Mouse (Mus musculus) gastrocnemius, adult 2 months (tissue): ENCODE measurements at regions not wholly inside any gene's neighbourhood (a gene's known extent, or its start where the extent isn't known, plus 50 kb on each side); places are given as distances from the start of the nearest gene placed in this dataset.

Source experiments
- DNase-seq: peaks from one replicate; pipeline ENCODE4 v3.0.0; 2022
- H3K27ac ChIP-seq: fragments of 200-600 bp; 2 replicates; pipeline ENCODE4 v1.8.1; 2022; ENCODE audit warnings: mild to moderate bottlenecking
- H3K4me3 ChIP-seq: fragments of 200-600 bp; 2 replicates; pipeline ENCODE4 v1.8.1; 2022; ENCODE audit warnings: mild to moderate bottlenecking, moderate library complexity
- CTCF ChIP-seq: fragments of 200-600 bp; IDR thresholded peaks from 2 replicates; pipeline ENCODE4 v1.8.1; 2022; ENCODE audit warnings: antibody characterized with exemption, mild to moderate bottlenecking, moderate library complexity
- intact Hi-C: fragments of 180-260 bp; cut with DNase I; formaldehyde crosslinking; loops from one replicate; pipeline ENCODE4 v1.15.1; 2025

- intact Hi-C loops: no loop called here
- DNase-seq: no peak
- no peak for TF ChIP-seq CTCF
- Histone ChIP-seq H3K4me3 (no peak overlapping the region), H3K27ac (no peak overlapping the region)
These were observed 831.6 kb upstream of the Zeb2 start for GRCm38 (mm10) chr2:45948758-45949157.

GRCm38 (mm10) chr2:45925791-45926480 lies 808.7 kb upstream of the Zeb2 start:
- Histone ChIP-seq H3K4me3 (no peak overlapping the region), H3K27ac (no peak overlapping the region)
- no peak for DNase-seq
- no peak for TF ChIP-seq CTCF
- intact Hi-C loops: no loop called here

- Histone ChIP-seq H3K27ac (no peak overlapping the region), H3K4me3 (no peak overlapping the region)
- no peak for DNase-seq
- intact Hi-C loops: no loop called here
- no peak for TF ChIP-seq CTCF
These were observed 791.7 kb upstream of the Zeb2 start for GRCm38 (mm10) chr2:45908871-45909270.

- intact Hi-C loops: no loop called here
- H3K4me3 ChIP-seq: no peak overlapping the region
- no peak for DNase-seq
- TF ChIP-seq CTCF: no peak
- peak overlapping the region; percentile 38; the same call in 1 of the 2 replicates for H3K27ac ChIP-seq
These were observed 787.5 kb upstream of the Zeb2 start for GRCm38 (mm10) chr2:45904623-45905235.

- H3K4me3 ChIP-seq: no peak overlapping the region
- DNase-seq: no peak
- H3K27ac ChIP-seq: 0 out of 2 replicates have a peak overlapping the region, but pooled peaks have one; percentile 38
- TF ChIP-seq CTCF: no peak
- intact Hi-C loops: no loop called here
These were observed 786.9 kb upstream of the Zeb2 start for GRCm38 (mm10) chr2:45904090-45904489.

GRCm38 (mm10) chr2:45903350-45903749 lies 786.2 kb upstream of the Zeb2 start:
- intact Hi-C loops: no loop called here
- H3K4me3 ChIP-seq: no peak overlapping the region
- no peak for TF ChIP-seq CTCF
- no peak for DNase-seq
- H3K27ac ChIP-seq: no peak overlapping the region

GRCm38 (mm10) chr2:45901892-45902291 lies 784.7 kb upstream of the Zeb2 start:
- no peak for DNase-seq
- intact Hi-C loops: no loop called here
- no peak overlapping the region for H3K27ac ChIP-seq
- no peak overlapping the region for H3K4me3 ChIP-seq
- no peak for TF ChIP-seq CTCF

- TF ChIP-seq CTCF: no peak
- Histone ChIP-seq H3K4me3 (no peak overlapping the region), H3K27ac (no peak overlapping the region)
- intact Hi-C loops: no loop called here
- DNase-seq: no peak
These were observed 767.5 kb upstream of the Zeb2 start for GRCm38 (mm10) chr2:45884680-45885079.

- no peak overlapping the region for H3K4me3 ChIP-seq
These were observed 761.5 kb upstream of the Zeb2 start for GRCm38 (mm10) chr2:45878656-45879055.

GRCm38 (mm10) chr2:45859901-45860331 lies 742.7 kb upstream of the Zeb2 start:
- TF ChIP-seq CTCF: no peak
- intact Hi-C loops: no loop called here
- no peak overlapping the region for H3K4me3 ChIP-seq
- no peak for DNase-seq
- H3K27ac ChIP-seq: no peak overlapping the region

More at GRCm38 (mm10) chr2:45878656-45879055, 761.5 kb upstream of the Zeb2 start:
- no peak for TF ChIP-seq CTCF
- no peak overlapping the region for H3K27ac ChIP-seq
- no peak for DNase-seq
- intact Hi-C loops: no loop called here

- intact Hi-C loops: no loop called here
- no peak for TF ChIP-seq CTCF
- no peak overlapping the region for H3K27ac ChIP-seq
- no peak for DNase-seq
- H3K4me3 ChIP-seq: no peak overlapping the region
These were observed 742.2 kb upstream of the Zeb2 start for GRCm38 (mm10) chr2:45859445-45859844.

- no peak for DNase-seq
- TF ChIP-seq CTCF: no peak
- Histone ChIP-seq H3K27ac (no peak overlapping the region), H3K4me3 (no peak overlapping the region)
- intact Hi-C loops: no loop called here
These were observed 732.9 kb upstream of the Zeb2 start for GRCm38 (mm10) chr2:45850018-45850605.

- no peak for DNase-seq
- TF ChIP-seq CTCF: no peak
- H3K27ac ChIP-seq: no peak overlapping the region
- H3K4me3 ChIP-seq: no peak overlapping the region
- intact Hi-C loops: no loop called here
These were observed 723.2 kb upstream of the Zeb2 start for GRCm38 (mm10) chr2:45840389-45840788.
